Mouse (Mus musculus): ENCODE data around the gene Kmt2b. TPM values are rescaled to one million over a fixed set of nuclear protein-coding genes. Genes with fewer than 3 reads are reported as not detected.

The Kmt2b gene
- 10 to 100 TPM; 40.0 to 48.4 TPM for total RNA-seq (2021)
- long read RNA-seq, experiment 1, partial matches to known transcripts, result 17 of 20 reads
- long read RNA-seq, experiment 1, other reads (novel, unspliced or antisense), result 3 of 20 reads
- long read RNA-seq, experiment 2, partial matches to known transcripts, result 10 of 12 reads
- long read RNA-seq, experiment 2, other reads (novel, unspliced or antisense), result 2 of 12 reads

DNA sequence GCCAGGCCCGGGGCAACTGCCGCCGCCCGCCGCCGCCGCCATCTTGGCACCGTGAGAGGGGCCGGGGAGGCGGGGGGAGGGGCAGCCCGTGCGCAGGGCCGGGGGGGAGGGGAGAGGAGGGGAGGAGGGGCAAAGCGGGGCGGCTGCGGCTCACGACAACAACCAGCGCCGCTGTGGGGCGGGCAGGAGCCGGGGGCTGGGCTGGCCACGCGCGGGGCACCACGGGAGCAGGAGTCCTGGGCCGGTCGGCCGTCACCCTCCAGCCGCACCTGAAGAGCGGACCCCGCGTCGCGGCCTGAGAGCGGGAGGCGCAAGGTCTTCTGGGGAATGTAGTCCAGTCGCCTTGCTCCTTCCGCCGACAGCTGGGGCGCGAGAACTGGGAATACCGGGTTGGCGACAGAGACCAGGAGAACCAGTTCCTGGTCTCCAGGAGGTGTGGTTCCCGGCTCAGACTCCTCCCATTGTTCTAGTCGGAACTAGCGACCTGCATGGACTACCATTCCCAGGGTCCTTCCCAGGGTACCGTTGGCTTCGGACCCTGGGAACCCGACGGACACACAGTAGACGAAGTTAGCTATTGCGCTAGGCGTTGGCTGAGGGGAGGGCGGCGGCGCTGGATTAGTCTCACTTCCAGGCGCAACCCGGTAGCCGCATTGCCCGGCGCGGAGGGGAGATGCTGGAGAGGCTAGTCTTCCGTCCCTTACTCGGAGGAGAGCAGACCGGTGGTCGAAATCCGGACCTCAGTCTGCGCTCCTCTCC, at the start of gene Kmt2b:
TSS of gene Kmt2b (minus strand) at position 51 of the 759 bp plus-strand sequence.
- DNase-seq (ENCODE audit: low spot score in 2 of 2), result peak; percentile 91 to 98

DNA sequence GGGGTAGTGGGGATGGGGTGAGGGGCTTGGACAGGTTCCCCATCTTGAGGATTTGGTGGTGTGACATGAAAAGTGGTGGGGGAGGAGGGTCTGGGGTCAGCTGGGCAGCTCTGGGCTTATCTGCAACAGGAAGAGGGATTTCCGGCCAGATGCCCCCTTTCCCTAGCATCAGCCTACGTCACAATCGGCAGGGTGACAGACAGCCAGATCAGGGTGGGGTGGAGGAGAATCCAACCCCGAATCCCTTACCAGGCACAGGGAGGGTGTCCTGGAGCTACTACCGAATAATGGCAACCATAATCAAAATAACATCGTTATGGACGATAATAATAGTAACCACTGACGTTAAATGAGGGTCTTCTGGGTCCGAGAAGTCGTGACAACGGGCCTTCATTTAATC, 47.9 kb upstream of the Kmt2b start:
- no peak for DNase-seq (ENCODE audit: low spot score in 2 of 2)

DNA sequence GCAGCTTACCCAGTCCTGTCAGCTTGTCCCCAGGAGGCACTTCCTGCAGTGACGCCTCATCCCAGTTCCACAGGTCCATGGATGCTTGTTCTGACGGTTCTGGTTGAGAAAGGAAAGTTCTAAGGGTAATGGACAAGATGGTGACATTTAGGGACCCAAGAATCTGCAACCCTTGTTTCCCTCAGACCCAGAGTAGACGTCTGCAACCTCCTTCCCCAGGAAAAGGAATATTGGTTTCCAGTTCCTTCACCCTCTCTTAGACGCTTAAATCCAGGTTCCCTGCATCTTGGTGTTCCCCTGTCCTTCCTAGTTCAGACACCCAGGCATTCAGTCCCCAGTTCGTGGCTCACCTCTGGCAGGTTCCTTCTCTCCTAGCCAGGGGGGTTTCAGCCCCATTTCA, 47.2 kb upstream of the Kmt2b start, which contains the start of gene Etv2:
TSS of gene Etv2 (minus strand) at position 101 of the 400 bp plus-strand sequence.
- no peak for DNase-seq (ENCODE audit: low spot score in 2 of 2)

DNA sequence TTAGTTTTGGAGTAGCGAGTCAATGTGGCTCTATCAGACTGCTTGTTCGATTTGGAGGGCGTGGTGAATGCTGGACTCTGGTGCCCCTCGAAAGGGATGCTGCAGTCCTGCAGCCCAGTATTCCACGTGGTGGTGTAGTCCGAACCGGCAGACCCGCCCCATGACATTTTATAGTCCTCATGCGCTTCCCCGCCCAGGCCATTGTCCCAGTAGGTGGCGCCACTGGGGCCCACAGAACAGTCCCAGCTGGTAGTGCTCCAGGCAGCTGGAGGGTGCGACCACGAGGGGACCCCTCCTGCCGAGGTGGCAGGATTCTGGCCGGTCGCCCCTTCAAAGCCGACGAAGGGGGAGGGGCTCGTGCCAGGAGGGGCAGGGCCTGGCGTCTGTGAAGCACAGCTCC, 46.1 kb upstream of the Kmt2b start:
- DNase-seq (ENCODE audit: low spot score in 2 of 2), result peak in 1 of 2 experiments; percentile 23

DNA sequence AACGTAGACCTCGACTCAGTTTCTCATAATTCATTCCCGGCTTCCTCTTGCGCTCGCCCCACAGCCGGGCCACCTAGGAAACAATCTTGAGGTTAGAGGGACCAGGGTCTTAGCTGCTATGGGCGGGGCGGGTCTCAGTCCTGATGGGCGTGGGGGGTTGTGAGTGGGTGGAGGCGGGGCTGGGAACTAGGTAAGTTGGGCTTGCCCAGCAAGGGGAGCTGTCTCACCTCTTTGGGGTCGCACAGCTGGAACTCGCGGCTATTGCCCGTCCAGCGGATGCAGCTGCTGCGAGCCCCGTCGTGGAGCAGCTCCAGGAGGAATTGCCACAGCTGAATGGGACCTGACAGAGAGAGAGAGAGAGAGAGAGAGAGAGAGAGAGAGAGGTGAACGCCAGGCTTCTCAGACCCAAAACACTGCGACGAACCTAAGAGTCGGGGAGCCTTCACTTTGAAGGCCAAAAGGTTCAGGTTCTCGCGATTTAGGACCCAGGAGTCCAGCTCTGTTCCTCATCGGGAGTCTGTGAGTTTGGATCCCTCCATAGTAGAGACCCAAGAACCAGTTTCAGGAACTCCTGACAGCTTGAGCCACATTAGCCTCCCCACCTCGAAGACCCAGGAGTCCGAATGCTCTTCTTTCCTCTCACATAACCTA, 45.4 kb upstream of the Kmt2b start:
- DNase-seq (ENCODE audit: low spot score in 2 of 2), result no peak

DNA sequence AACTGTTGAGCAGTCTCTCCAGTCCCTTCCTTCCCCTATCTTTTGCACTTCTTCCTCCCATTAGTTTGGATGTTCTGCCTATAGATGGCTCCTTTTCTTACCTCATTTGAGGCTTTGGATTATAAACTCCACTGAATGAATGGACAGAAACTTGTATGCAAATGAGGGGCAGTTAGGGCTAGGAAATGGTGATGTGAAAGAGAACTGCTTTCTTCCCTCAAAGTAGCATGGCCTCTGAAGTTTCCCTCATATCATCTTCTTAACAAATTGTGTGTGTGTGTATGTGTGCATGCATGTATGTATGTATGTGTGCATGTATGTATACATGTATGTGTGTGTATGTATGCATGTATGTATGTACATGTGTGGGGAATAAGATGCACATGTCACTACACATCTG, 40.5 kb upstream of the Kmt2b start:
- no peak for DNase-seq (ENCODE audit: low spot score in 2 of 2)

DNA sequence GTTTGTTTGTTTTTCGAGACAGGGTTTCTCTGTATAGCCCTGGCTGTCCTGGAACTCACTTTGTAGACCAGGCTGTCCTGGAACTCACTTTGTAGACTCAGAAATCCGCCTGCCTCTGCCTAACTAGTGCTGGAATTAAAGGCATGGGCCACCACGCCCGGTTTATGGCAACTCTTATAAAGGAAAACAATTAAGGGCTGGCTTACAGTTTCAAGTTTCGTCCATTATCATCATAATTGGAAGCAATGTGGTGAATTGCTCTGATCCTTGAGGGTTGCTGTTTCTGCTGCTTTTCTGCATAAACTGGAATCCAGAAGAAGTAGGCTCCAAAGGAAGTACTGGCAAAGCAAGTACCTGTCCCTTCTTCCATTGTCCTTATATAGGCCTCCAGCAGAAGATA, 38.1 kb upstream of the Kmt2b start:
- no peak for DNase-seq (ENCODE audit: low spot score in 2 of 2)

DNA sequence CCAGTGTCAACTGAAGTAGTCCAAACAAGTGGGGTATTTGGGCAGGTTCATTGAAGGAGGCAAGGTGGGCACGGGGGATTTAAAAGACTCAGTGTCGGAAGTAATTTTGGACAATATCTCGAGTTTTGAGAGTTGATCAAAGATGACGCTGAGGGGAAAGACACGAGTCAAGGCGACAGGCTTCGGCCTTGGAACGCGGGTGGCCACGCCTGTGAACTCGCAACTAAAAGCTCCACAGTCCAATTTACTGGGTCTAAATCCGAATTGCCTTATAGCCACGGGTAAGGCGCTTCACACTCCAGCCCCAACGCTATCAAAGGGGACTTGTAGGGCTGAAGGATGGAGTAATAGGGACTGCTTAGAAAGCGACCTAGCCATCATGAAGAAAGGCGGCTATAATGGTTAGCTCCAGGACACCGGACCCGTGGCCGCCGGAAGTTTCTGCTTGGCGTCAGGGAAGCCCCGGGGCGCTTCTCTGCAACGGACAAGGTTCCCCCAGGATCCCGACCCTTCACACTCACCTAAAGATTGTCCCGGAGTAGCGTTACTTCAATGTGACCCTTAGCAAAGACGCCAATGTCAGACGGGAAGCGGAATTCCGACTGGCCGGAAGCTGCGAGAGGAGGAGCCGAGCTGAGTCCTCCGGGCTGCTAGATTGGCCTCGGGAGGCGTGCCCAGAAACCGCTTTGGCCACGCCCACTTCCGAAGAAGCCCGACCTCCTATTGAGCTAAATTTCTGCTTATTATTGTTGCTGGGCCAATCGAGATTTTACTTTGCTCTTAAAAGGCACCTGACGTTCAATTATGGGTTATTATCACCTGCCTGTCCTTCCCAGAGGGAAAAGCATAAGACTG, 37.2 kb upstream of the Kmt2b start, which contains the start of gene Cox6b1:
TSS of gene Cox6b1 (minus strand) at position 622 of the 855 bp plus-strand sequence.
- peak; percentile 83 to 87 for DNase-seq (ENCODE audit: low spot score in 2 of 2)

DNA sequence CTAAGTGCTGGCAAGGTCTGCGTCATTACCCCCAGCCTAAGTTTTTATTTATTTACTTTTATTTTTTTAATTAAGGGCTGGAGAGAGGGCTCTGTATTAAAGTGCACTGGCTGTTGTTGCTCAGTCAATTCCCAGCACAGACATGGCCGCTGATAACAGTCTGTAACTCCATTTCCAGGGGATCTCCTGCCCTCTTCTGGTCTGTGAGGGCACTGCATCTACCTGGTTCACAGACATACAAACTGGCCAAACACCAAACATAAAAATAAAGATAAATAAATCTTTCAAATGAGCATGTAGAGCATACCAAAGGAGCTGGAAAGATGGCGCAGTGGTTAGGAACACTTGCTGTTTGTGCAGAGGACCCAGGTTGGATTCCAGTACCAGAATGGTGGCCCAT, 30.7 kb upstream of the Kmt2b start:
- DNase-seq (ENCODE audit: low spot score in 2 of 2), result peak in 1 of 2 experiments; percentile 24

DNA sequence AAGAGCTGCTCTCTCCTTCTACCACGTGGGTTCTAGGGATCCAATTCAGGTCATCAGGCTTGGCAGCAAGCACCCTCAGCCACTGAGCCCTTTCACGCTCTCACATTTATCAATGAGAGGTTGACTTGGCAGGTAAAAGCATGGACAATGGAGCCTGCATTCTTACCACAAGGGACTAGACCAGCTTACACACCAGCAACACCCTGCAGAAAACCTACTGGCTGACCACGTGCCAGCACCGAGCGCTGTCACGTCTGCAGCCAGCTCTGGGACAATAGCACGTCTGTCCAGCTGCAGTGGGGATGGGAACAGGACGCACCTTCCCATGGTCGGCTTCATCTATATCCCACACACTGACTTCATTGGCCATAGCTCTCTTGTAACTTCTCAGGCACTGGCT, 30.1 kb upstream of the Kmt2b start:
- DNase-seq (ENCODE audit: low spot score in 2 of 2), result no peak

DNA sequence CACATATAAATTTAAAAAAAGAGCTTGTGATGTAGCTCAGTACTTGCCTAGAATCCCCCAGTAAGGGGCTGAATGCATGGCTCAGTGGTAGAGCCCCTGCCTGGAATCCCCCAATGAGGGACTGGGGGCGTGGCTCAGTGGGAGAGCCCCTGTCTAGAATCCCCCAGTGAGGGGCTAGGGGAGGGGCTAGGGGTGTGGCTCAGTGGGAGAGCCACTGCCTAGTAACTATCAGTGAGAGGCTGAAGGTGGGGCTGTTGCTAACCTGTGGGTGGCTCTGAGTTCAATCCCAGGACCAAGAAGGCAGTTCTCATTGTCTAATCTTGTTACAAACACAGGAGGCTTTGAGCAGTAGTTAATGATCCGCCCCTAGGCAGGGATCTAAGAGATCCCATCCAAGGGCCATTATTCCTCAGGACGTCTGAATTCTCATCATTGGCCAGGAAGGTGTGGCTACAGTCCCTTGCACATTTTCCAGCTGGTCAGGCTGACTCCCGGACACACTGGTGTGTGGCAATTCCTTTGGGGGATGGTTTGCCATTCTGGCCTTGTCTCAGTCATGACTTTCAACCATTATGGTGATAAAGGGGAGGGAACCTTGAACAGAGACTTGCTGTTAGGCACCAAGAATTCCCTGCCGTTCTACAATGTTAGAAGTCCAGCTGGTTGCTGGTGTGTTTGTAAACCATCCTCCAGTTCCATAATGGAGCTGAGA, 26.7 kb upstream of the Kmt2b start:
- DNase-seq (ENCODE audit: low spot score in 2 of 2), result no peak

DNA sequence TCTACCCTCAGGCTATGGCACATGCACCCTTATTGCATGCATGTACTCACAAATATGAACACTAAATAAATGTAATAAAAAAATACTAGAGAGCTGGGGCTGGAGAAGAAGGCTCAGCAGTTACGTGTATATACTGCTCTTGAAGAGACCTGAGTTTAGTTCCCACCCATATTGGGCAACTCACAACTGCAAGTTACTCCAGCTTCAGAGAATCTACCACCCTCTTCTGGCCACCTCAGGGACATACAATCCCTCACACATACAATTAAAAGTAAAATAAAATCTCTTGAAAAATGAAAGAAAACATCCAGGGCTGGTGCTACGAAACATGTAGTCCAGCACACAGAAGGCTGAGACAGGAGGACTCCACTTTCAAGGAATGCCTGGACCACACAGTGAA, 25.9 kb upstream of the Kmt2b start:
- no peak for DNase-seq (ENCODE audit: low spot score in 2 of 2)

DNA sequence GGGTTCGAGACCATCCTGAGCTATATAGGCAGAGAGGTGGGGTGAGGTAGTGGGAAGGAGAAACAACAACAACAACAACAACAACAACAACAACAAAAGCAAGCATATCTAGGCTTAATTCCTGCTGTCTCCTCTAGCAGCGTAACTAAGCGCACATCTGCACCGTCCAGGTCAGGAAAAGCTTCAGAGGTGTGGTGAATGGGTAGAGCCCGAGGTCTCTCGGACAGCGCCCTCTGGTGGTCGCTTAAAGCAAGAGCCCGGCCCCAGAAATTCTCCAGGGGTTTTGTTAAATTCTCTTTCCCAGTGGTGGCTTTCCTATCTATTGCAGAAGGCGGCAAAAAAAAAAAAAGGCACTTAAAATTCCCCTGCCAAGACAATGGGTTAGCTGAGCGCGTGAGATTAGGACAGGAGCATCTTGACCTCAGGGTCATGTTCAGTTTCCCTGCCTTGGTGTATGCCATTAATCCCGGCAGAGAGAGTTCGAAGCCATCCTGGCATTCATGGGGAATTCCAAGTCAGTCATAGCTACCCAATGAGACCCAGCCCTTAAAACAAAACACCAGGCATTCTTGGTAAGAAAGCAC, 25.1 kb upstream of the Kmt2b start:
- DNase-seq (ENCODE audit: low spot score in 2 of 2), result peak; percentile 32 to 53

DNA sequence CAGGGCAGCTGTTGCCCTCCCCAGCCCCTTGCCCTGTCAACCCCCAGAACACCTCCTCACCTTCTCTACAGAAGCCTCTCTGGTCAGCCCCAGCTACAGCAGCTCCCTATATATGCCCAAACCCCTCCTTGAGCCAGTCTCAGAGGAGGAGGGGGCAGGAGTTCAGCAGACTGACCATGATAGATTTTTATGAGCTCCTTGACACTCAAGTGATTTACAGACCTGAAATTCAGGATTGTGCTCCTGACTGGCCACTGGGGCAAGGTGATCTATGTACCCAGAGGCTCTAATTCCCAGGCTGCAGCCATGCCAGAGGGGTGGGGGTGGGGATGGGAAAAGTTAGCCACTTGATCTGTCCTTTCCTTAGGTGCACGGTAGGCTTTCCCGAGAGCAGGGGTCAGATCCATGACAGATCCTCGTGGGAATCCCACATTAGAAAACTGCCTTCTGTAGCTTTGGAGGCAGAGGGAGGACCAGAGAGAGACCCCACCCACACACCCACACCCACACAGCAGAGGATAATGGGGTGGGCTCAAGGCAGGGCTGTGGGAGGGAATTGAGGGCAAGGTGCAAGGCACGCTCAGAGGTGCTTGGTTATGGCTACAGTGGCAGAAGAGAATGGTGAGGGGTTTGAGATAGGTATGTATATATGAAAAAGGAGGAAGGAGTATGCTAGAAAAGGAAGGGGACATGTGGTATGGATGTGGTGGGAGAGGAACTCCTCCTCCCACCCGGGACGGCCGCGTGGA, 24.3 kb upstream of the Kmt2b start, which contains the start of gene Upk1a:
TSS of gene Upk1a (minus strand) at position 194 of the 749 bp plus-strand sequence.
- no peak for DNase-seq (ENCODE audit: low spot score in 2 of 2)

DNA sequence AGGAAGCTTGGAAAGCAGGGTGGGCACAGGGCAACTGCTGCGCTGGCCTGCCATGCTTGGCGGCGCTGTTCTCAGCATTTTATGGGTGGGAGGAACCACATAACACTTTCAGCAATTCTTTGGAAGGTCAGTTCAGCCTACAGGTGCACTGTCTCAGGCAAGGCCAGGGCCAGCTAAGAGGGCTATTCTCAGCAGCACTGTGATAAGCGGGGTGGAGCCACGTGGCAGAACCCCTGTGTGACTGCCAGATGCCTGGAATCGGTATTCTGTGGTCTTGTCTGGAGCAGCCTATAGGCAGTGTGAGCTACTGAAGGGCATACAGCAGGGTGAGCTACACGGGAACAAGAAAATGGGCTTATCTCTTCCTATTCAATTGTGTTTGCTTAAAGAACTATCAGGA, 21.5 kb upstream of the Kmt2b start:
- no peak for DNase-seq (ENCODE audit: low spot score in 2 of 2)

DNA sequence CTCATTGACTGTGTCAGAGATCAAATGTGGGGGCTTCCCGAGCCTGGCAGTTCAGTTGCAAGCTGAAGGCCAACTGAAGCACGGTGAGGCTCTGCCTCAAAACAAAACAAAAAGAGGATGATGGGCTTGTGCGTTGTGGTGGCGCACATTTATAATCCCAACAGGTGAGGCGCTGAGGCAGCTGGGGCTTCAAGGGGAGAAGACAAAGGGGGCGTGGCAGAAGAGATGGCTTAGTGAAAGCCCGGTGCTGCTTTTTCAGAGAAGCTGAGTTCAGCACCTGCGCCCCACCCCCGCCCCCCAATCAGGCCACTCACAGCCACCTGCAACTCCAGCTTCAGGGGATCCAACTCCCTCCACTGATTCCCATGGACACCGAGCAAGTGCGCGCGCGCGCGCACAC, 19.9 kb upstream of the Kmt2b start:
- no peak for DNase-seq (ENCODE audit: low spot score in 2 of 2)

DNA sequence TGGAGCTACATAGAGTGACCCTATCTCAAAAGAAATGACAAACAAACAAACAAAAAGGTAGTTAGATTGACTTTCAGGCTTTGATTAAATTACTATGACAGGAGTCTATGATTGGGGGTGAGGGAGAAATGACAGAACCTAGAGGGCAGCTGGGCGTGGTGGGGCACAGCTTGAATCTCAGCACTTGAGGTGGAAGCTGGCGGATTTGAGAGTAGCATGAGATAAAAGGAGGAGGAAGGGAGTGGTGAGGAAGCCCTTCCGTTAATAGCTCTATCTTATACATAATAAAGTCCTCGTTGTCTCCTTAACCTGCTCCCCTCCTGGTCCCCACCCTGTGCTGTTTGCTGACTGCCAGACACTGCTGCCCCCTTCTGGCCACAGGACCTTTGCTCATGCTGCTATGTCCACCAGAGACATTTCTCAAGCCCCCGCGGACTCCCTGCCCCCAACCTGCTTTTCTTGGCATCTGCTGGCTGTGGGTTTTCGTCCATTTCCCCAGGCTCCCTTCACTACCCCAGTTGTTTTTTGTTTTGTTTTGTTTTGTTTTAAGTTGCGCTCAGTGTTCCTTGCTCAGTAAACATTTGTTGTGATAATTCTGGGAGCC, 19.3 kb upstream of the Kmt2b start:
- peak in 1 of 2 experiments; percentile 48 for DNase-seq (ENCODE audit: low spot score in 2 of 2)

DNA sequence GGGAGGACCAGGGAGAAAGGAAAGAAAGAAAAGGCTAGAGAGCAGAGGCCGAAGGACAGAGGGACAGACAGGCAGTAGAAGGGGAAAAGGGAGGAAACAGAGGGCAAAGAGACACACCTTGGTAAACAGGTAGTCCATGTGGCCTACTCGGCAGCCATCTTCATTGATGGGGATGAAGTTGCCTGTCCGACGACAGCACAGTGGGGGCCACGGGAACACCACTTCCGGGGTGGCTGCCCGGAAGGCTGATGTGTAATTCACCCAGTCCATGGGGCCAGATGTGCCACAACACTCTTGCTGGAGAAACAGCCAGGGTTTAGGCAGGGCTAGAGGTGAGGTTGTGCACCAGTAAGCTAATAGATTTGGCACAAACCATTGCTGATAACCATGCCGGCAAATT, 16.4 kb upstream of the Kmt2b start:
- DNase-seq (ENCODE audit: low spot score in 2 of 2), result no peak

DNA sequence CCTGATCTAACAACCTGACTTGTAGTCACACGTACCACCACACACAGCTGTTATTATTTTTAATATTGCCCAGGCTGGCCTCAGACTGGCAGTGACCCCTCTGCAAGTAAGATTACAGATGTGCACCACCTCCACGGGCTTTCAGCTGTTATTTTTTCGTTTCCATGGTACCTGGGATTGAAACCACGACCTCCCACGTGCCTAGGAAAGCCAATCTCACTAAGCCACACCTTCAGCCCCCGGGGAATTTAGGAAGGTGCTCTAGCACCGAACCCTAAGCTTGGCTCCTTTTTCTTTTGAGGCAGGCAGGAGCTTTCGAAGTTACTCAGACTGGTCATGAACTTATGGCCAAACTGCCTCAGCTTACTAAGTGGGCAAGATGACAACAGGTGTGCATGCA, 15.9 kb upstream of the Kmt2b start:
- no peak for DNase-seq (ENCODE audit: low spot score in 2 of 2)
